Mouse (Mus musculus) liver, embryonic 14.5 days (tissue): ENCODE measurements around the gene Apbb2. TPM values are rescaled to one million over a fixed set of nuclear protein-coding genes. Genes with fewer than 3 reads are reported as not detected.

Source experiments
- ATAC-seq: fragments of 200-750 bp; cut with Nextera tagmentation; 2 replicates; pipeline ENCODE4 v1.8.0; 2017; ENCODE audit warnings: moderate number of reproducible peaks, mild to moderate bottlenecking, moderate library complexity; ENCODE audit not compliant: insufficient read depth
- DNase-seq, 3 experiments: peaks; one replicate each; pipeline ENCODE4 v3.0.0-alpha.2; 2012 to 2013; ENCODE audit warnings: low read depth in 3 of 3, low spot score in 3 of 3
- H3K27ac ChIP-seq: fragments of 300-500 bp; sonication (generic); 2 replicates; pipeline ENCODE4 v1.5.1; 2014; ENCODE audit warnings: moderate library complexity, mild to moderate bottlenecking, control low read depth, inconsistent platforms
- H3K27me3 ChIP-seq: fragments of 300-500 bp; sonication (generic); 2 replicates; pipeline ENCODE4 v1.6.1; 2014; ENCODE audit warnings: mild to moderate bottlenecking, low read length, moderate library complexity; ENCODE audit not compliant: control insufficient read depth, insufficient read depth
- H3K36me3 ChIP-seq: fragments of 300-500 bp; sonication (generic); replicated peaks from 2 replicates; pipeline ENCODE4 v1.6.1; 2014; ENCODE audit warnings: low read depth; ENCODE audit not compliant: control insufficient read depth, insufficient read depth
- H3K4me1 ChIP-seq, 2 experiments: fragments of 200-500 bp in 1 of 2; fragments of 300-500 bp in 1 of 2; sonication (generic) in 1 of 2; replicated peaks; 2 replicates each; pipeline ENCODE4 v1.6.1; 2012 to 2014; ENCODE audit warnings: antibody characterized with exemption in 1 of 2, inconsistent platforms in 1 of 2, low read length in 1 of 2; ENCODE audit not compliant: control insufficient read depth in 2 of 2, insufficient read depth in 2 of 2
- H3K4me2 ChIP-seq: fragments of 300-500 bp; sonication (generic); 2 replicates; pipeline ENCODE4 v1.6.1; 2014; ENCODE audit warnings: low read depth, mild to moderate bottlenecking, control low read depth, moderate library complexity
- H3K4me3 ChIP-seq, 2 experiments: fragments of 200-500 bp in 1 of 2; fragments of 300-500 bp in 1 of 2; sonication (generic) in 1 of 2; 2 replicates each; pipeline ENCODE4 v1.5.1; 2012 to 2014; ENCODE audit warnings: low read depth in 2 of 2, low read length in 2 of 2, mild to moderate bottlenecking in 2 of 2, control low read depth in 1 of 2, inconsistent platforms in 1 of 2, moderate library complexity in 1 of 2; ENCODE audit not compliant: insufficient read depth in 1 of 2
- H3K9ac ChIP-seq: fragments of 300-500 bp; sonication (generic); replicated peaks from 2 replicates; pipeline ENCODE4 v1.6.1; 2014; ENCODE audit warnings: mild to moderate bottlenecking, control low read depth, moderate library complexity
- H3K9me3 ChIP-seq: fragments of 300-500 bp; sonication (generic); 2 replicates; pipeline ENCODE4 v1.6.1; 2016; ENCODE audit warnings: low read length, mixed read lengths; ENCODE audit not compliant: control insufficient read depth
- CTCF ChIP-seq: IDR thresholded peaks from 2 replicates; pipeline ENCODE4 v1.5.1; 2016; ENCODE audit warnings: antibody characterized with exemption, low read depth, control low read depth
- EP300 ChIP-seq: IDR thresholded peaks from 2 replicates; pipeline ENCODE4 v1.6.1; 2016; ENCODE audit warnings: antibody characterized with exemption, low read depth
- WGBS: fragments of 180-500 bp; shearing (Covaris S2); extraction: QIAGEN DNeasy Blood & Tissue Kit; methylation state at CpG from one replicate; pipeline ENCODE4 v1.1.7; 2014; ENCODE audit not compliant: insufficient replicate concordance; 5-methylcytosine and 5-hydroxymethylcytosine counted together
- polyA plus RNA-seq, 2 experiments: library from polyadenylated mRNA; depleted of rRNA in 1 of 2; stranded (reverse) in 1 of 2; unstranded in 1 of 2; fragments of >200 nt; fragmentation: Nextera tagmentation in 1 of 2; extraction: Ambion mirVana in 1 of 2; gene quantifications; 2 replicates each; pipeline versions ENCODE4 v1.2.1 to v1.2.3; 2012 to 2014

The Apbb2 gene
- polyA plus RNA-seq, 2 experiments, result 0.92 to 2.8 TPM

- no peak overlapping the region for H3K9ac ChIP-seq
- H3K36me3 ChIP-seq, result no peaks in the 10 kb centered on the region
- H3K4me1 ChIP-seq, result 0 out of 4 replicates have a peak, but pooled peaks cover 0 to 4% of the 10 kb centered on the region in 2 experiments
- DNase-seq (no peak), ATAC-seq (no peak)
- WGBS, result 10% methylated on average over 4 of the region's 4 CpGs
- TF ChIP-seq EP300 (no peak), CTCF (no peak)
- no peak overlapping the region for H3K4me3 ChIP-seq
- H3K9me3 ChIP-seq, result no peaks in the 10 kb centered on the region
- no peaks in the 10 kb centered on the region for H3K27me3 ChIP-seq
- no peak overlapping the region for H3K4me2 ChIP-seq
- no peak overlapping the region for H3K27ac ChIP-seq
Observed at GRCm38 (mm10) chr5:66323131-66323530, 295.5 kb downstream of the Apbb2 start.

- H3K9ac ChIP-seq, result no peak overlapping the region
- no peak overlapping the region for H3K27ac ChIP-seq
- no peak overlapping the region for H3K4me2 ChIP-seq
- ATAC-seq (no peak), DNase-seq (no peak)
- no peak for TF ChIP-seq CTCF
- TF ChIP-seq EP300, result no peak
- no peak overlapping the region for H3K4me3 ChIP-seq
- H3K9me3 ChIP-seq, result no peaks in the 10 kb centered on the region
- H3K4me1 ChIP-seq, result 0 out of 4 replicates have a peak, but pooled peaks cover 0 to 4% of the 10 kb centered on the region in 2 experiments
- no peaks in the 10 kb centered on the region for H3K36me3 ChIP-seq
- 67% methylated on average over 14 of the region's 14 CpGs for WGBS
- no peaks in the 10 kb centered on the region for H3K27me3 ChIP-seq
Observed at GRCm38 (mm10) chr5:66319827-66320404, 298.7 kb downstream of the Apbb2 start.

GRCm38 (mm10) chr5:66319341-66319740 is 299.2 kb downstream of the Apbb2 start:
- H3K27ac ChIP-seq, result no peak overlapping the region
- no peak for ATAC-seq
- TF ChIP-seq CTCF (peak; percentile 74), EP300 (no peak)
- H3K9ac ChIP-seq, result no peak overlapping the region
- 45% methylated on average over 6 of the region's 6 CpGs for WGBS
- H3K36me3 ChIP-seq, result no peaks in the 10 kb centered on the region
- H3K4me2 ChIP-seq, result no peak overlapping the region
- 0 out of 4 replicates have a peak, but pooled peaks cover 0 to 4% of the 10 kb centered on the region in 2 experiments for H3K4me1 ChIP-seq
- H3K9me3 ChIP-seq, result no peaks in the 10 kb centered on the region
- peak in 2 of 3 experiments; percentile 14 to 23 for DNase-seq
- H3K27me3 ChIP-seq, result no peaks in the 10 kb centered on the region
- no peak overlapping the region for H3K4me3 ChIP-seq

- no peak overlapping the region for H3K4me2 ChIP-seq
- ATAC-seq (no peak), DNase-seq (no peak)
- H3K27me3 ChIP-seq, result no peaks in the 10 kb centered on the region
- no peaks in the 10 kb centered on the region for H3K9me3 ChIP-seq
- H3K36me3 ChIP-seq, result no peaks in the 10 kb centered on the region
- no peak overlapping the region for H3K4me3 ChIP-seq
- no peaks in the 10 kb centered on the region for H3K4me1 ChIP-seq
- WGBS, result 58% methylated on average over 5 of the region's 5 CpGs
- H3K9ac ChIP-seq, result no peak overlapping the region
- no peak overlapping the region for H3K27ac ChIP-seq
- TF ChIP-seq CTCF (no peak), EP300 (no peak)
Observed at GRCm38 (mm10) chr5:66315791-66316190, 302.8 kb downstream of the Apbb2 start.

- H3K36me3 ChIP-seq, result no peaks in the 10 kb centered on the region
- no peaks in the 10 kb centered on the region for H3K9me3 ChIP-seq
- ATAC-seq (no peak), DNase-seq (no peak)
- WGBS, result 78% methylated on average over 11 of the region's 11 CpGs
- H3K27me3 ChIP-seq, result no peaks in the 10 kb centered on the region
- H3K4me1 ChIP-seq, result no peaks in the 10 kb centered on the region
- no peak overlapping the region for H3K9ac ChIP-seq
- no peak overlapping the region for H3K27ac ChIP-seq
- no peak overlapping the region for H3K4me3 ChIP-seq
- TF ChIP-seq EP300 (no peak), CTCF (no peak)
- no peak overlapping the region for H3K4me2 ChIP-seq
Observed at GRCm38 (mm10) chr5:66310806-66311205, 307.8 kb downstream of the Apbb2 start.
